Mouse (Mus musculus): Measurements from ENCODE around the gene Fmnl3.

DNA sequence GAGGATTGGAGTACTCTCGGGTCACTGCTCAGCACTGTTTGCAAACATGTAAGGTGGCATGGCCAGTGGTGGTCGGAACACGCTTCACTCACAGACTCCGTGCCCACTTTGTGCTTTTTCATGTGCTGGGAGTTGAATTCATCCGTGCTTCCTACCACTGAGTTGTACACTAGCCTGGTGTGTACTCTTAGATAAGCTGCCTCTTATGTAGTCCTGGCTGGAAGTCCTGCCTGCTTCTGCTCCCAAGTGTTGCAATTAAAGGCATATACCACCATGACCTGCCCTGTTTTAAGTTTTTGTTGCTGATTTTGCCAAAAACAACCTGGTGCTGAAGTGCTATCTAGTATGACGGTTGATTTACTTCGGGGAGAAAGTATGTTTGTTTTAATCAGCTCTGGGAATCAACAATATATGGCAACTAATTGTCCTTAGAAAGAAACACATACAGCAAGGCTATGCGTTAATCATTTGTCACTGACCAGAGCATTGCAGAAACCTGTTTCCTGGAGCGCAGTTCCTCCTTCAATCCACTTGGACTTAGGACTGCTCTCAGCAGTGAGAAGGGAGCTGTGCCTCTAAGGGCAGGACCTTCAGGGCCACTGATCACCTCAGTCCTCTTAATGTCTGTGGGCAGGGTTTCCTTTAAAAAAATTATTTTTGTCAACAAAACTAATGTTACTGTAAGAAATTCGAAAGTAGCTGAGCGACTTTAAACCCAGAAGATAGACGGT, 33.0 kb upstream of the Fmnl3 start:
- no peak for TF ChIP-seq CTCF (IDR thresholded peaks at IDR 0.05; ENCODE audit: low read depth)
- no peak for TF ChIP-seq EP300 (optimal IDR thresholded peaks at IDR 0.05)
